Mouse (Mus musculus) erythroblast, embryonic 14.5 days (primary cell): Measurements from ENCODE around the gene Cbx6. TPM values are rescaled to one million over a fixed set of nuclear protein-coding genes. Genes with fewer than 3 reads are reported as not detected.

Experiments
- H3K27me3 ChIP-seq: 2 replicates; pipeline ENCODE4 v1.6.1; 2012; ENCODE audit warnings: inconsistent platforms; ENCODE audit not compliant: control insufficient read depth
- H3K36me3 ChIP-seq: 2 replicates; pipeline ENCODE4 v1.6.1; 2012; ENCODE audit warnings: mild to moderate bottlenecking, inconsistent platforms; ENCODE audit not compliant: control insufficient read depth
- H3K4me1 ChIP-seq: 2 replicates; pipeline ENCODE4 v1.6.1; 2012; ENCODE audit warnings: inconsistent platforms; ENCODE audit not compliant: control insufficient read depth
- H3K4me3 ChIP-seq: replicated peaks from 2 replicates; pipeline ENCODE3; 2012; ENCODE audit warnings: moderate library complexity, mild to moderate bottlenecking, inconsistent platforms
- H3K9me3 ChIP-seq: 2 replicates; pipeline ENCODE4 v1.6.1; 2012; ENCODE audit warnings: low read length, inconsistent platforms, mixed read lengths; ENCODE audit not compliant: control insufficient read depth
- GATA1 ChIP-seq: IDR thresholded peaks from 2 replicates; pipeline ENCODE4 v1.6.1; 2012; ENCODE audit warnings: low read length, inconsistent platforms, mixed read lengths
- TAL1 ChIP-seq: IDR thresholded peaks from 3 replicates; pipeline ENCODE4 v1.6.1; 2012; ENCODE audit warnings: low read length, inconsistent platforms, mixed read lengths
- polyA plus RNA-seq: library from polyadenylated mRNA; stranded (reverse); fragments of >175 nt; gene quantifications from 2 replicates; pipeline ENCODE4 v1.2.3, GENCODE M21; 2012

Gene Cbx6
- polyA plus RNA-seq, 1 experiment = 2.7 TPM

DNA sequence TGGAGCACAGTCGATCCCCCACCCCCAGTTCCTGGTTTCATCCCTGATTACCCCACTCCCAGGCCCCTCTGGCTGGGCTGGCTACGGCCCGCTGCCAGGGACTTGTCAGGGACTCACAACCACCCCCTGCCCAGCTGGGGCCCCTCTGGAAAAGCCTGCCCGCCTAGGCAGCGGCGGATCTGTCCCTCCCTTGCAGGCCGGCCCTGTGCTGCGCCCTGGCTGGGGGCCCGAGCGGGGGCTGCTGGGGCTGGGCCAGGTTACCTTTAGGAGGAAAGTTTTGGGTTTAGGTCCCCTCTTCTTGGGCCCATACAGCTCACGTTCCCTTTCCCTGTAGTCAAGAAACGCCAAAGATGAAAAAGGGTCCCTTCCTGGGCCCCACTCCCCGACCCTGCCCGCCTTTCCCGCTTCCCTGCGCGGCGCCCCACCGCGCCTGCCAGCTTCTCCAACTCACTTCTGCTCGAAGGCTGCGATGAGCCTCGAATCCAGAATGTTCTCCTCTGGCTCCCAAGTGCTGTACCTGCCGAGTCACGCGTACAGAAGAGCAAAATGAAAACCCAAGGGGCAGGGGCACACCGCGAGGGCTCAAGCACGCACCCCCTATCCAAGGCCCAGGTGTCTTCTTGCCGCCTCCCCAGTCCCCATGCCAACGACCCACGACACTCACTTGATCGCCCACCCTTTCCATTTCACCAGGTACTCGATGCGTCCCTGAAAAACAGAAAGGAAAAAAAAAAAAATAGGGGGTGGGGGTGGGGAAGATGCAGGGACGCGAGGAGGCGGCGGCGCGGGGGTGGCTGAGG lies 1.0 kb downstream of the Cbx6 start:
- H3K36me3 ChIP-seq = peaks cover 21% of the 10 kb centered on the region
- no peak for TF ChIP-seq GATA1
- no peak for TF ChIP-seq TAL1
- peaks cover 5% of the 10 kb centered on the region for H3K27me3 ChIP-seq
- peaks cover 38% of the 10 kb centered on the region for H3K4me1 ChIP-seq
- H3K4me3 ChIP-seq = peak overlapping the region; percentile 85
- H3K9me3 ChIP-seq = no peaks in the 10 kb centered on the region

- peak overlapping the region; percentile 85 for H3K4me3 ChIP-seq
- no peaks in the 10 kb centered on the region for H3K9me3 ChIP-seq
- no peak for TF ChIP-seq GATA1
- TF ChIP-seq TAL1 = no peak
- H3K4me1 ChIP-seq = peaks cover 41% of the 10 kb centered on the region
- peaks cover 2% of the 10 kb centered on the region; the same call in 1 of the 2 replicates for H3K27me3 ChIP-seq
- peaks cover 32% of the 10 kb centered on the region for H3K36me3 ChIP-seq
Measured at GRCm38 (mm10) chr15:79832064-79832900, 2.2 kb downstream of the Cbx6 start.

GRCm38 (mm10) chr15:79830388-79830787 lies 4.1 kb downstream of the Cbx6 start:
- Histone ChIP-seq H3K36me3 (peaks cover 44% of the 10 kb centered on the region), H3K4me1 (peaks cover 41% of the 10 kb centered on the region)
- TF ChIP-seq GATA1 (no peak), TAL1 (no peak)

GRCm38 (mm10) chr15:79829431-79829830 lies 5.1 kb downstream of the Cbx6 start:
- TF ChIP-seq GATA1 = no peak
- TF ChIP-seq TAL1 = no peak
- H3K36me3 ChIP-seq = peaks cover 46% of the 10 kb centered on the region
- no peak overlapping the region for H3K4me3 ChIP-seq
- H3K27me3 ChIP-seq = peaks cover 2% of the 10 kb centered on the region; the same call in 1 of the 2 replicates
- H3K9me3 ChIP-seq = no peaks in the 10 kb centered on the region
- peaks cover 39% of the 10 kb centered on the region for H3K4me1 ChIP-seq

More at GRCm38 (mm10) chr15:79830388-79830787, 4.1 kb downstream of the Cbx6 start:
- peaks cover 2% of the 10 kb centered on the region; the same call in 1 of the 2 replicates for H3K27me3 ChIP-seq
- H3K4me3 ChIP-seq = no peak overlapping the region
- H3K9me3 ChIP-seq = no peaks in the 10 kb centered on the region

DNA sequence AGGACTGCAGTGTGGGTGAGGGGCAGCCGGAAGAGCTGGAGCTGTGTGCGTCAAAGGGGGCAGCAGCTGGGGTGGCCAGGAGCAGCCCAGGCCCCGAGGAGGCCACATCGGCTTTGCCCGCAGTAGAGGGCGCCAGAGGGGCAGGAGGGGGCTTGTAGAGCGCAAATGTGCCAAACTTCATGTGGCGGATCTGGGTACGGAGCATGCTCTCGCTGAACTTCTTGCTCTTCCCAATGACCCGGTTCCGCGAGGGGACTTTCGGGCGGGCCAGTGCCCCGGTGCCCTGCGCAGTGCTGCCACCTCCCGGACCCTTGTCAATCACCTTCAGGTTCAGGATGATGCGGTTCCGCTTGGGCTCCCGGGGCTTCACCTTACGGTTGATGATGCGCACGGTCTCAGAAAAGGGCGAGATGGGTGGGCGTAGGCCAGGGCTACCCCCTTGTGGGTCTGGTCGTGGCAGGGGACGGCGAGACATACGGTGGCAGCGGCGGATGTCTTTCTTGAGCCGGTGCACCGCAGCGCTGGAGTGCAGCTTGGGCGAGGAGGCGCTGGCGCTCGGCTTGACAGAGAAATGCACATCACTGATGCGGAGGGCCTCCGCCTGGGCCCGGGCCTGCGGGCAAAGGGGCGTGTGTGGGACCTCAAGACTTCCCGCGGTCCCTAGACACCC lies 6.0 kb downstream of the Cbx6 start:
- H3K9me3 ChIP-seq = no peaks in the 10 kb centered on the region
- TF ChIP-seq TAL1 = no peak
- TF ChIP-seq GATA1 = no peak
- peaks cover 32% of the 10 kb centered on the region for H3K4me1 ChIP-seq
- no peak overlapping the region for H3K4me3 ChIP-seq
- no peaks in the 10 kb centered on the region for H3K27me3 ChIP-seq
- H3K36me3 ChIP-seq = peaks cover 46% of the 10 kb centered on the region

DNA sequence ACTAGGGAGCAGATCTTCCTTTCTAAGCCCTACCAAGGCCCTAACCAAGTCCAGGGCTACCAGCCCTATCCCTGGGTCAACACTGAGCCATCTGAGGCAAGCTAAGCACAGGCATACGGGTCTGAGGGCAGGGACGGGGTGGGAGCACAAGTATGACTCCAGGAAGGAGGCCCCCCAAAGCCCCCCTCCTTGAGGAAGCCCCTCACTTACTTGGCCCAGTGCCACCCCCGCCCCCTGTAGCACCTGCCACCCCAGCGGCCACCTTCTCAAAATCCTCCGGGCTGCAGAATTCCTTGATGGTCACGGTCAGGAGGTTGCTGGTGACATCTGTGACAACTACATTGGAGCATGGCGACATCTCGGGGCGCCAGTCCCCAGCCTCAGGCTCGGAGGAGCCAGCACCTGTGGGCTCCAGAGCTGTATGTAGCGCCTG lies 6.7 kb downstream of the Cbx6 start:
- Histone ChIP-seq H3K27me3 (no peaks in the 10 kb centered on the region), H3K4me1 (peaks cover 30% of the 10 kb centered on the region), H3K36me3 (peaks cover 53% of the 10 kb centered on the region), H3K9me3 (no peaks in the 10 kb centered on the region), H3K4me3 (no peak overlapping the region)
- TF ChIP-seq TAL1 = no peak
- no peak for TF ChIP-seq GATA1

GRCm38 (mm10) chr15:79827061-79827777 lies 7.3 kb downstream of the Cbx6 start:
- TF ChIP-seq TAL1 (no peak), GATA1 (no peak)
- H3K9me3 ChIP-seq = no peaks in the 10 kb centered on the region

DNA sequence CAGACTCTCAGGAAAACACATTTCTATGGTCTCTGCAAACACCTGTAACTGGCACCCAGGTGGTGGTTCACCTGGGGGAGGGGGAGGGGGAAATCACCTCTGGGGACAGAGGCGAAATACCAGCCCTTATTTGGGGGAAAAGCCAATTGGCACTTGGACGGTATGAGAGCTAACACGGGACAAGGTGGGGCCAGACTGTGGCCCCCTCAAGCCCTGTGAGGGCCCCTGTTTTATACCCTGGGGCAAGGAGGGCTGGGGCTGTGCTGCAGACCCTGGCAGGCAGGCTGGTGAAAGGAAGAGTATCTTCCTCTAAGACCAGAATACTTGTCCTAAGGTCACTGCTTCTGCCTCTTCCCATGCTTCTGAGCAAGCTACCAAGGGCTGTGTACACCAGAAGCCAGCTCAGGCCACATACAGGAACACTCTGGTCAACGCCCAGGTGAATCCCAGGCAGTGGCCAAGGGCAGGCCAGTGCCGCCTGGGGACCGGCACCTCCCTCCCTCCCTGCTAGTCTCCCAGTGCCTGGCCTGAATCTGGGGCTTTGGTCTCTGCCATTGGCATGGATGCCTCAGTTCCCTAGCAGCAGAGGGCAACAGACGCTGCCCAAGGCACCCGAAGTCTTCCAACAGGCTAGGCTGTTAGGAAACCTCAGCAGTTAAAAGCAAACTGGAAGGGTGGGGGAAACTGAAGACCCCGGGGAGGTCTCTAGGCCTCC lies 8.1 kb downstream of the Cbx6 start:
- H3K4me1 ChIP-seq = peaks cover 24% of the 10 kb centered on the region
- no peak overlapping the region for H3K4me3 ChIP-seq
- TF ChIP-seq GATA1 (no peak), TAL1 (no peak)
- H3K36me3 ChIP-seq = peaks cover 49% of the 10 kb centered on the region
- H3K9me3 ChIP-seq = no peaks in the 10 kb centered on the region
- H3K27me3 ChIP-seq = no peaks in the 10 kb centered on the region

More at GRCm38 (mm10) chr15:79827061-79827777, 7.3 kb downstream of the Cbx6 start:
- H3K4me1 ChIP-seq = peaks cover 30% of the 10 kb centered on the region
- no peak overlapping the region for H3K4me3 ChIP-seq
- H3K36me3 ChIP-seq = peaks cover 55% of the 10 kb centered on the region
- H3K27me3 ChIP-seq = no peaks in the 10 kb centered on the region
